Mouse (Mus musculus) embryonic facial prominence, embryonic 14.5 days (tissue): ENCODE results near the gene Gm10645. TPM values are rescaled to one million over a fixed set of nuclear protein-coding genes. Genes with fewer than 3 reads are reported as not detected.

Source experiments
- ATAC-seq: fragments of 200-750 bp; cut with Nextera tagmentation; 2 replicates; pipeline ENCODE4 v1.8.0; 2017; ENCODE audit warnings: low read depth, moderate number of reproducible peaks, moderate TSS enrichment
- DNase-seq: peaks from one replicate; pipeline ENCODE4 v3.0.0-alpha.2; 2015; ENCODE audit warnings: low spot score
- H3K27ac ChIP-seq: fragments of 300-500 bp; sonication (generic); replicated peaks from 2 replicates; pipeline ENCODE4 v1.5.1; 2014; ENCODE audit warnings: low read depth, mild to moderate bottlenecking, low read length, moderate library complexity
- H3K27me3 ChIP-seq: fragments of 300-500 bp; sonication (generic); replicated peaks from 2 replicates; pipeline ENCODE4 v1.6.1; 2014; ENCODE audit warnings: low read length; ENCODE audit not compliant: control insufficient read depth, insufficient read depth
- H3K36me3 ChIP-seq: fragments of 300-500 bp; sonication (generic); 2 replicates; pipeline ENCODE4 v1.6.1; 2014; ENCODE audit warnings: low read length, mixed read lengths; ENCODE audit not compliant: control insufficient read depth, insufficient read depth
- H3K4me1 ChIP-seq: fragments of 300-500 bp; sonication (generic); 2 replicates; pipeline ENCODE4 v1.6.1; 2014; ENCODE audit warnings: antibody characterized with exemption, low read length; ENCODE audit not compliant: control insufficient read depth, insufficient read depth
- H3K4me2 ChIP-seq: fragments of 300-500 bp; sonication (generic); 2 replicates; pipeline ENCODE4 v1.6.1; 2014; ENCODE audit warnings: low read depth, mild to moderate bottlenecking, low read length, moderate library complexity, mixed read lengths
- H3K4me3 ChIP-seq: fragments of 300-500 bp; sonication (generic); 2 replicates; pipeline ENCODE4 v1.5.1; 2014; ENCODE audit warnings: low read depth, mild to moderate bottlenecking, low read length
- H3K9ac ChIP-seq: fragments of 300-500 bp; sonication (generic); 2 replicates; pipeline ENCODE4 v1.6.1; 2014; ENCODE audit warnings: low read depth, mild to moderate bottlenecking, low read length, moderate library complexity, mixed read lengths
- H3K9me3 ChIP-seq: fragments of 300-500 bp; sonication (generic); 2 replicates; pipeline ENCODE4 v1.6.1; 2016; ENCODE audit warnings: low read length; ENCODE audit not compliant: control insufficient read depth
- WGBS: fragments of 180-500 bp; shearing (Covaris S2); extraction: QIAGEN DNeasy Blood & Tissue Kit; methylation state at CpG from one replicate; pipeline ENCODE4 v1.1.7; 2014; 5-methylcytosine and 5-hydroxymethylcytosine counted together
- polyA plus RNA-seq: library from polyadenylated mRNA; unstranded; fragments of >200 nt; fragmentation: Nextera tagmentation; extraction: Ambion mirVana; gene quantifications from 2 replicates; pipeline ENCODE4 v1.2.1, GENCODE M21; 2014

The Gm10645 gene
- polyA plus RNA-seq, 1 experiment from 2014 or later = 1.3 TPM

DNA sequence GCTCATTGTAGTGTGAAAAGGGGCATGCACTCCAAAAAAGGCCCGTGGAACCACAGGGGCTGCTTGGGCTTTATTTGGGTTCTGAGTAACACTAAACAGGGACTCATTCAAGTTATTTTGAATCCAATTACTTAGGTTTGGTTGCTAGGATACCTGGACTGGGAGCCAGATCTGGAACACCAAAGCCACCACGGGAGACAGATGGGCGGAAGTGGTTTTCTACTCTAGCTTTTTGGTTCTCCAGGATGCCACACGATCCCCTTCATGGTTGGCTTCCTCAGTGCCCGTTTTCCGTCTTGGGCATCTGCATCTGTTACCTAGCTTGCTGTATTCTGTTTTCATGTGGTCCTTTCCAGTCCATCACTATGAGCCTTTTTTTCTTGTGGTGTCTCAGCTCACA, 30.1 kb upstream of the Gm10645 start:
- no peaks in the 10 kb centered on the region for H3K9me3 ChIP-seq
- peaks cover 16% of the 10 kb centered on the region for H3K4me1 ChIP-seq
- no peaks in the 10 kb centered on the region for H3K36me3 ChIP-seq
- no peak overlapping the region for H3K4me2 ChIP-seq
- no peak overlapping the region for H3K27ac ChIP-seq
- ATAC-seq = no peak
- no peaks in the 10 kb centered on the region for H3K27me3 ChIP-seq
- DNase-seq = no peak
- H3K4me3 ChIP-seq = no peak overlapping the region
- WGBS = 83% methylated on average over 6 of the region's 6 CpGs
- no peak overlapping the region for H3K9ac ChIP-seq

DNA sequence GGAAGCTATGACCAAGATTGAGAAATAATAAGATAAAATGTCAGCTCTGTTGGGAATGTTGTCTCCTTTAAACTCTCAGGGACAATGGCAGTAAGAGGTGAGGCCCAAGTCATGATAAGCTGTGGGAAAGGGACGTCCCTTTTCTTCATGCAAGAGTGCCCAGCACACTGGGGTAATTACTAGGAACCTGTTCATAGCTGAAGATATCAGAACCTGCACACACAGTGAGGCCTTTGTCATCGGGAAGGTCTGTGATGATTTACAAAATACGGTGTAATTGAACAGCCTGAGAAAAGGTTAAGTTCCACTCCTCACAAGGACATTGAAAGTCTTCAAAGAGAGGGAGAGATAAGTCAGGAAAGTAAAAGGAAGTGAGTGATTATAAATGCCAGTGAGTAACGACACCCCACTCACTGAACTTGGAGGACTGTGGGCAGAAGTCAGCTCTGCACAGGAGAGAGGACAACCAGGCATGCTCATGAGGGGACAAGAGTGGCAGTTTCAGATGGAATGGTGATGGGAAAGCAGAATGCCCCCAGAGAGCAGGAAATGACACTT, 23.6 kb upstream of the Gm10645 start:
- 68% methylated on average over 4 of the region's 4 CpGs for WGBS

DNA sequence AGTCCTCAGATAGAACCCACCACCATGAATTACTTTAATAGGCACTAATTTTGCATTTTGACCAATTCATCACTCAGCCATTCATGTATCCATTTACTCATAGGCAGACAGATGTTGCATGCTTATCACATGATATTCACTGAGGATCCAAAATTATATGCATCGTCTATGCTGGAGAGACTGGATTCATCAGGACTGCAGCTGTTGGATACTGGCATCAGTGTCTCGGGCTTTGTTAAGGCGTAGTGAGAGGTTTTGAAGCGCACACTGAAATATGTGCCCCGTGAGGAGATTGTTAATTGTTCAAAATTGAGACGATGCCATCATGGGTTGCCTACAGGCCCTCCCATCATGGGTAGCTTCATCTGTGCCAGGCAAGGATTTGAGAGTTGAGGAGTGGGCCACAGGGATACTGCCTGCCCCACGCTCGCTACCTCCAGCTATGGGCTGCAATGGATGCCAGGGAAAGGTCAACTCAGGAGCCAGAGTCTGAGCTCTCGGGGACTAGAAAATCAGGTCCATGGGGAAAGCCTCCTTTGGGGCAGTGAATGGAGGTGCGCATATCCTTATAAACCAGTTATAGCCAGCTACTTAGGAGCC, 21.5 kb upstream of the Gm10645 start:
- Histone ChIP-seq H3K4me2 (no peak overlapping the region), H3K9me3 (no peaks in the 10 kb centered on the region), H3K4me3 (no peak overlapping the region), H3K27ac (no peak overlapping the region), H3K27me3 (no peaks in the 10 kb centered on the region), H3K36me3 (no peaks in the 10 kb centered on the region), H3K9ac (no peak overlapping the region), H3K4me1 (peaks cover 9% of the 10 kb centered on the region; the same call in 1 of the 2 replicates)
- DNase-seq (peak; percentile 40), ATAC-seq (peak; percentile 32; the same call in 1 of the 2 replicates)
- 86% methylated on average over 10 of the region's 10 CpGs for WGBS

More for the DNA sequence above, 23.6 kb upstream of the Gm10645 start:
- H3K36me3 ChIP-seq = no peaks in the 10 kb centered on the region
- H3K4me1 ChIP-seq = no peaks in the 10 kb centered on the region
- DNase-seq = no peak
- H3K4me3 ChIP-seq = no peak overlapping the region
- H3K9me3 ChIP-seq = no peaks in the 10 kb centered on the region
- H3K27ac ChIP-seq = no peak overlapping the region
- no peak for ATAC-seq
- H3K9ac ChIP-seq = no peak overlapping the region
- H3K4me2 ChIP-seq = no peak overlapping the region
- H3K27me3 ChIP-seq = no peaks in the 10 kb centered on the region

DNA sequence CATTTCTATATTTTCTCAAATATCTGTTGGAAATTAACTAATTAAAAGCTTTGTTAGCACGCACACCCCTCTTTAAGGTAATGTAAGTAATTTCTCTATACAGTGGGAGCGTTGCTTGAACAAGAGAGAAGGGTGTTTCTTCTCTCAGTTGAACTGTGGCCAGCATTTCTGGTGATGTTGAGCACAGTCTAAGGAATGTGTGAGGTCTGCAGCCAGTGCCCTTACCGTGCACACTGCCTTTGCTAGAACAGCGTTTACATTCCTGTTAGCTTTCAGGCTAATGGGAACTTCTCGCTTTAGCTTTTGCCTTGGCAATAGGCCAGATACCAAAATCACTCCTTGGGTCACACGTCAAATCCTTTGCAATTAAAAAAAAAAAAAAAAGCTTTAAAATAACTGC, 20.4 kb upstream of the Gm10645 start:
- no peak; the same call in 1 of the 2 replicates for ATAC-seq
- H3K36me3 ChIP-seq = no peaks in the 10 kb centered on the region
- WGBS = 43% methylated on average over 6 of the region's 6 CpGs
- H3K4me3 ChIP-seq = no peak overlapping the region
- H3K9ac ChIP-seq = no peak overlapping the region
- no peak overlapping the region for H3K27ac ChIP-seq
- H3K4me2 ChIP-seq = no peak overlapping the region
- peaks cover 10% of the 10 kb centered on the region; the same call in 1 of the 2 replicates for H3K4me1 ChIP-seq
- H3K27me3 ChIP-seq = no peaks in the 10 kb centered on the region
- peak; percentile 72 for DNase-seq
- H3K9me3 ChIP-seq = no peaks in the 10 kb centered on the region

DNA sequence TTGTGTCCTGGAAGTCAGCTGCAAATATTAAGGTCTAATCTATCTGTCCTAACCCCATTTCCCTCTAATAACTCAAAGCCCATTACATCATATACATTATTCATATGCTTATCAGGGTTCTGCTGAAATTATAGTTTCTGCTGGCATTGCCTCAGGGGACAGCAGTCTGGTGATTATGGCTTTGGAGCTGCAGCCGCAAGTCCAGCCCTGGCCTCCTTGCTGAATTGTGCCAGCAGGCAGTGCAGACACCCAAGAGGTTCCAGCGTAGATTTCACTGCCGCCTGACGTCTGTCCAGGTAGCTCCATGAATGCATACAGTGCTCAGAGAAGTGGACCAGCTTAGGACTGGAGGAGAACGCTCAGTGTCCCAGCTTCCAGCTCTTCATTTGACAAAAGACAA, 16.8 kb upstream of the Gm10645 start:
- no peaks in the 10 kb centered on the region for H3K36me3 ChIP-seq
- H3K9ac ChIP-seq = no peak overlapping the region
- no peaks in the 10 kb centered on the region for H3K27me3 ChIP-seq
- H3K4me1 ChIP-seq = peaks cover 17% of the 10 kb centered on the region; the same call in 1 of the 2 replicates
- DNase-seq (no peak), ATAC-seq (no peak)
- no peak overlapping the region for H3K4me3 ChIP-seq
- no peak overlapping the region; the same call in 1 of the 2 replicates for H3K27ac ChIP-seq
- 66% methylated on average over 5 of the region's 5 CpGs for WGBS
- H3K4me2 ChIP-seq = no peak overlapping the region
- no peaks in the 10 kb centered on the region for H3K9me3 ChIP-seq

DNA sequence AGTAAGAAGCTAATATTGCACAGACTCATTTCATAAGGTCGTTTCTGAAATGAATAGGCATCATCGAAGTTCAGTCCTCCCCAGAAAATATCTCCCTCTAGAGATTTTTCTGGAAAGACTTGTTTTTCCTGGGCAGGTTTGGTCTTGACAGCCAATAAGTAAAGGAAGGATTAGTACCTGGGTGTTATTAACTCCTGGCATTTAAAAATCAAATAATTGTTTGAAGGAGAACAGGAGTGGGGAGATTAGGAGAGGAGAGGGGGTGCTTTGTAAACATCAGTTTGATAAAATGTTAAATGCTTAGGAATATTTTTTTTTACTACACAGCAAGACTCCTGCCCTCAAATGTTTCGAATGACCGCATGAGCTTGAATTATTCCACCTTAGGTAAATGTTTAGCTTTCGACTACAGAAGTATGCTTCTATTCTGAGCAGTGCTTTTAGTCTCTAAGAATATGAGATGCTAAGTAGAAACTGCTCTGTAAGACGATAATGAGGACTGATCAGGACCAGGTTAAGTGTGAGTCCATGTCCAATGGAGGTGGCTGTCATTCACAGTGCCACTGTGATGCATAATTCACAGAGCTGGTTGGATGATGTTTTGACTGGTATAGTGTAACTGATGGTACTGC, 16.0 kb upstream of the Gm10645 start:
- WGBS = 59% methylated on average over 6 of the region's 6 CpGs
- no peak overlapping the region for H3K27ac ChIP-seq
- ATAC-seq = peak; percentile 27; the same call in 1 of the 2 replicates

DNA sequence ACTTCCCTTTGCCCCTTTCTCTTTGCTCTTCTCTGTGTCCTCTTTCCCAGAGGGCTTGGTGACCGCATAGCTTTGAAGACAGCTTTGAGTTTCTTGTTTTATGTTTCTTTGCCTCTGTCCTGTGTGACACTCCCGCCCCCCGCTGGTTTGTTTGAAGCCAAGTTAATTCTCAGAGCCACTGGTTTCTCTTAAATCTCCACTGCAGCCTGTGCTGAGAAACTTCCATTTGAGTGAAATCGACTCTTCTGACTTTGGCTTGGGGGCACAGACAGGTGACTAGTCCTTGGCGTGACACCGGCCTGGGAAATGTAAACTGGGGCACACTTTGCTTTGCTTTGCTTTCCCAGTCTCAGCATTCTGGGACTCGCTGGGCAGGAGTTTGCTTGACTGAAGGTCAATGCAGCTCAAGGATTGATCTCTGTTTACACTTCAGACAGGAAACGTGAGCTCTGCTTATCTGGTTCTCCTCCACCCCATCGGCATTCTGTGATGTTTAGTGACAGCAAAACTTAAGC, 12.3 kb upstream of the Gm10645 start:
- WGBS = 12% methylated on average over 9 of the region's 9 CpGs
- DNase-seq = peak; percentile 63

More for the DNA sequence above, 16.0 kb upstream of the Gm10645 start:
- Histone ChIP-seq H3K4me2 (no peak overlapping the region), H3K9ac (no peak overlapping the region), H3K36me3 (no peaks in the 10 kb centered on the region), H3K4me3 (no peak overlapping the region), H3K27me3 (no peaks in the 10 kb centered on the region), H3K9me3 (no peaks in the 10 kb centered on the region), H3K4me1 (peaks cover 17% of the 10 kb centered on the region; the same call in 1 of the 2 replicates)
- DNase-seq = peak; percentile 60

DNA sequence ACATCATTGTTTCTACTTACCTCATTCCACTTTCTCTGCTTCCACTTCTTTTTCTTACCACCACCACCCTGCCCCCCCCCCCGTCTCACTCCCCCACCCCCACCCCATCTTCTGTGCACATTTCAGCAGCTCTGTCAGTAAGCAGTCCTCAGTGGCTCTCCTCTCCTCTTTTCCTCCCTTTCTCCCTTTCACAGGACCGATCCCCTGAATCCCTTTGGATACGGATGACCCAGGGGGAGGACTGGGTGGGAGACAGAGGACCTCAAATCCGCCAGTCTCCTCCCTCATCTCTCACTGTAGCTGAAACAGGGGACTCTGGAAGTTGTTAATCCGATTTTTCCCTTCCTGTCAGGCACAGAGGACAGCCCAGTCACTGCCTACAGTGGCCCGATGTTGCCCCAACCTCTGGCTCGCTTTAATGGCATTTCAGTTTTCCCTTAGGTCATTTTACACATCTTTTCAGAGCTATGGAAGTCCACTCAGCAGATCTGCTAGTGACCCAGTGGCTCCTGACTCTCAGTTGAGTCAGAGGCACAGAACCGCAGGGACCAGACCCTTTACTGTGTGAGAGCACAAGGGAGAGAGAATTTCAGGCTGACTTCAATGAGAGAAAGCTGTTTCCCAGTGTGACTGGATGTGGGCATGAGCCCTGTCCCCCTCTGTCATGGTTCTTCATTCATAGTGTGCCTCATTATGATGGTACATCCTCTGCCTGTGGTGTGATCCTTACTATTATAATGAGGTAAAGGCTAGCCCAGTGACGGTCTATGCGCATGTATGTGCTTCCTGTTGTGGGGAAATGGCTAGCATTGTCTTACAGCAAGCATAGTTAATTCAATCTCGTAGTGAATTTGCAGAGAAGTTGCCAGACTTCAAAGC, 11.6 kb upstream of the Gm10645 start:
- Histone ChIP-seq H3K9ac (no peak overlapping the region), H3K4me3 (no peak overlapping the region), H3K9me3 (no peaks in the 10 kb centered on the region), H3K36me3 (no peaks in the 10 kb centered on the region), H3K4me2 (no peak overlapping the region), H3K4me1 (peaks cover 9% of the 10 kb centered on the region; the same call in 1 of the 2 replicates), H3K27me3 (no peaks in the 10 kb centered on the region), H3K27ac (no peak overlapping the region)
- ATAC-seq (no peak), DNase-seq (no peak)
- 22% methylated on average over 11 of the region's 11 CpGs for WGBS

More for the DNA sequence above, 12.3 kb upstream of the Gm10645 start:
- H3K27ac ChIP-seq = no peak overlapping the region
- H3K9ac ChIP-seq = no peak overlapping the region
- H3K4me3 ChIP-seq = no peak overlapping the region
- no peaks in the 10 kb centered on the region for H3K27me3 ChIP-seq
- H3K36me3 ChIP-seq = no peaks in the 10 kb centered on the region
- no peaks in the 10 kb centered on the region for H3K9me3 ChIP-seq
- H3K4me1 ChIP-seq = peaks cover 16% of the 10 kb centered on the region; the same call in 1 of the 2 replicates
- ATAC-seq = no peak
- no peak overlapping the region for H3K4me2 ChIP-seq
